Mouse (Mus musculus): ENCODE measurements at regions not wholly inside any gene's neighbourhood (a gene's known extent, or its start where the extent isn't known, plus 50 kb on each side); places are given as distances from the start of the nearest gene placed in this dataset.
"Not testable (repeated sequence)": the region's sequence is repeated elsewhere in the genome, so short reads cannot be mapped to it uniquely, and the experiment has no call there.

DNA sequence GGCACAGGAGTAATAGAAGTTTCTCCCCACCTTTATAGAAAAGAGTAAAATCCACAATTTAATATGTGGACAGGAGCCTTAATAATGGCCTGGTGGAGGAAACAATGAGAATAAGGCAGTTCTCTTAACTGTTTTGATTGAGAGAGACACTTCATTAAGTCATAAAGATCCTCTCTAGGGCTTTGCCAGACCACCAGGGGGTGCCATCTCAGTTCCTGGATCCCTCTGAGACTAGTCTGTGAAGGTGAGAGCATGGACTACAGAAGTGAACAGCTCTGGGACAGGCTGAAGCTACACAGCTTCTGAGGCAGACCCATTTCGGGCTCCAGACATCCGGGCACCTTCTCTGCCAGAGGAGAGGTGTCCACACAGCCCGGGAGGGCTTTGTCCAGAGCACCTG is 373.8 kb downstream of the Ice1 start:
- Histone ChIP-seq H3K27me3 (replicated peaks; ENCODE audit: control insufficient read depth, insufficient read depth, low read length) (no peaks in the 10 kb centered on the region), H3K9me3 (ENCODE audit: control insufficient read depth, low read length) (no peaks in the 10 kb centered on the region), H3K4me2 (no peak overlapping the region), H3K27ac (ENCODE audit: low read depth, low read length) (no peak overlapping the region), H3K36me3 (ENCODE audit: control insufficient read depth, insufficient read depth, low read length) (no peaks in the 10 kb centered on the region), H3K4me3 (ENCODE audit: low read depth, low read length) (no peak overlapping the region), H3K9ac (ENCODE audit: low read depth, low read length) (no peak overlapping the region), H3K4me1 (replicated peaks; ENCODE audit: control insufficient read depth, insufficient read depth, low read length) (no peaks in the 10 kb centered on the region)
- 85% methylated on average over 3 of the region's 3 CpGs for WGBS
- DNase-seq (ENCODE audit: low spot score) = no peak
- ATAC-seq (replicated peaks; ENCODE audit: low FRiP score) = no peak

- ATAC-seq (replicated peaks; ENCODE audit: low FRiP score); H3K36me3 ChIP-seq (ENCODE audit: control insufficient read depth, insufficient read depth, low read length); H3K27me3 ChIP-seq (replicated peaks; ENCODE audit: control insufficient read depth, insufficient read depth, low read length); H3K4me3 ChIP-seq (ENCODE audit: low read depth, low read length); H3K27ac ChIP-seq (ENCODE audit: low read depth, low read length); H3K9me3 ChIP-seq (ENCODE audit: control insufficient read depth, low read length); H3K9ac ChIP-seq (ENCODE audit: low read depth, low read length); H3K4me2 ChIP-seq; H3K4me1 ChIP-seq (replicated peaks; ENCODE audit: control insufficient read depth, insufficient read depth, low read length); DNase-seq (ENCODE audit: low spot score): not testable (repeated sequence)
- WGBS = 72% methylated on average over 10 of the region's 10 CpGs
Observed at GRCm38 (mm10) chr13:70276884-70277378, 360.5 kb downstream of the Ice1 start.

DNA sequence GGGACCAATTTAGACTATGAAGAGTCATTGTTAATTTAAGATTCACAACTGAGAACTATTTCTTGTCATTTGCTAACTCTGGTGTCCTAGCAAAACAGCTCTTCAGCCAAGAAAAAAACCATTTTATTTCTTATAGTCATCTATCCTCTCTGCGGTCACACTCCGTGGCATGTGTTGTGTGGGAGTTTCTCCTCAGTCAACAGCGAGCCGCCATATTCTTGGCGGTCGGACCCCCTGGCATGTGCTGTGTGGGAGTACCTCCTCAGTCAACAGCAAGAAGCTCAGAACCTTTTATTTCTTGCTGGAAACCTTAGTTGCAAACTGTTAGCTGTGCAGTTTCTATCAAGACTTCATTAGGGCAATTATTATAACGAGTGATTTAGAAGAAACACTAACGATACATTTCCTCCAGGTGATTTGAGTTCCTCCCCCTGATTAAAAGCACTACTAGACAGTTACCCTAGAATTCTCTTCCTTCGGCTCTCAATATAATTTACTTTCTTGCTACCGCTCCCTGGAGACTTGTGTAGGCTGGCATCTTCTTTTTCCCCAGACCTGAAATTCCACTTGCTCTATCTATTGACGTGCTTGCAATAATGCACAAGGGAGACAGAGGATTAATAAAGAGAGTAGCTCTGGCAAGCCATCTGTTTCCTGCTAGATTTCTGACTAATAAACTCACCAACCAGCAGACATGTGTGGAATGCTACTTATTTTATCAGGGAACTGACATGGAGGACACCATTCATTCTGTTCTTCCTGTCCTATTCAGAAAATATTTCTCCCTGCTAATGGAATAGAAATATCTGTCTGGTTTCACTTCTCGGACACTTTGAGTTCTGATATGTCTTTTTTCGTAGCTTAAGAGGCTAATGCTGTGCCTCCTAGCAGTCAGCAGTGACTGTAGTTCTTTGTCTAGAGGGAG is 359.5 kb downstream of the Ice1 start:
- H3K27ac ChIP-seq (ENCODE audit: low read depth, low read length) = peak overlapping the region; percentile 34; the same call in 1 of the 2 replicates
- H3K4me1 ChIP-seq (replicated peaks; ENCODE audit: control insufficient read depth, insufficient read depth, low read length) = no peaks in the 10 kb centered on the region
- no peak overlapping the region for H3K9ac ChIP-seq (ENCODE audit: low read depth, low read length)
- no peak overlapping the region for H3K4me3 ChIP-seq (ENCODE audit: low read depth, low read length)
- 72% methylated on average over 13 of the region's 13 CpGs for WGBS
- no peaks in the 10 kb centered on the region for H3K36me3 ChIP-seq (ENCODE audit: control insufficient read depth, insufficient read depth, low read length)
- no peaks in the 10 kb centered on the region for H3K27me3 ChIP-seq (replicated peaks; ENCODE audit: control insufficient read depth, insufficient read depth, low read length)
- no peaks in the 10 kb centered on the region for H3K9me3 ChIP-seq (ENCODE audit: control insufficient read depth, low read length)
- no peak overlapping the region for H3K4me2 ChIP-seq
- DNase-seq (ENCODE audit: low spot score) (no peak), ATAC-seq (replicated peaks; ENCODE audit: low FRiP score) (no peak; the same call in 1 of the 2 replicates)

DNA sequence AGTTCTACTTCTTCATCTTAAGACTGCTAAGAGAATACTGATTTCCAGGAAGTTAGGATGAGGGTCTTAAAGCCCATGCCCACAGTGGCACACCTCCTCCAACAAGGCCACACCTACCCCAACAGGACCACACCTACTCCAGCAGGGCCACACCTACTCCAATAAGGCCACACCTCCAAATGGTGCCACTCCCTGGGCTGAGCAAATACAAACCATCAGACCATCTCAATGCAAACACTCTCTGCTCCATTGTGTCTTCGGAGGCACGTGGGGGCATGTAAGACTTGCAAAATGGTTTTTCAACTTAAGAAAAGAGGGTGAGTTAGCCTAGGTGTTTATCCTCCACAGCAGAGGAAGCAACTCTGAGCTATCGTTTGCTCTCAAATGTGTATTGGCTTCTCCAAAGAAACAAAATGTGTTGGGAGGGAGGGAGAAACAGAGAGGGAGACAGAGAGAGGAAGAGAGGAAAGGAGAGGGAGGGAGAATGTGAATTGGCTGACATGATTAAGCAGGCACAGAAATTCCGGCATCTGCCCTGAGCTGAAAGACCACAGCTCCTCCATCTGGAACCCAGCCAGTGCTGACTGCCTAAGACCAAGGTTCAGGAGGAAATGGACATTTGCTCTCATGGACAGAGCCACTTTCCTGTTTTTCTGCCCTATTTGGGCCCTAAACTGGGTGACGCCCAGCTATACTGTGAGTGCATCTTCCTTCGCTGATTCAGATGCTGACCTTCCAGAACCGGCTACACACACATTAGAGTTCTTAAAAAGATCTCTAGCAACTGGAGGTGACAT is 356.2 kb downstream of the Ice1 start:
- no peak for ATAC-seq (replicated peaks; ENCODE audit: low FRiP score)
- DNase-seq (ENCODE audit: low spot score) = no peak
- no peak overlapping the region for H3K4me2 ChIP-seq
- no peaks in the 10 kb centered on the region for H3K36me3 ChIP-seq (ENCODE audit: control insufficient read depth, insufficient read depth, low read length)
- WGBS = 75% methylated on average over 7 of the region's 7 CpGs
- no peak overlapping the region for H3K27ac ChIP-seq (ENCODE audit: low read depth, low read length)
- H3K4me1 ChIP-seq (replicated peaks; ENCODE audit: control insufficient read depth, insufficient read depth, low read length) = no peaks in the 10 kb centered on the region
- H3K4me3 ChIP-seq (ENCODE audit: low read depth, low read length) = no peak overlapping the region
- H3K9ac ChIP-seq (ENCODE audit: low read depth, low read length) = no peak overlapping the region
- no peaks in the 10 kb centered on the region for H3K9me3 ChIP-seq (ENCODE audit: control insufficient read depth, low read length)
- H3K27me3 ChIP-seq (replicated peaks; ENCODE audit: control insufficient read depth, insufficient read depth, low read length) = no peaks in the 10 kb centered on the region

DNA sequence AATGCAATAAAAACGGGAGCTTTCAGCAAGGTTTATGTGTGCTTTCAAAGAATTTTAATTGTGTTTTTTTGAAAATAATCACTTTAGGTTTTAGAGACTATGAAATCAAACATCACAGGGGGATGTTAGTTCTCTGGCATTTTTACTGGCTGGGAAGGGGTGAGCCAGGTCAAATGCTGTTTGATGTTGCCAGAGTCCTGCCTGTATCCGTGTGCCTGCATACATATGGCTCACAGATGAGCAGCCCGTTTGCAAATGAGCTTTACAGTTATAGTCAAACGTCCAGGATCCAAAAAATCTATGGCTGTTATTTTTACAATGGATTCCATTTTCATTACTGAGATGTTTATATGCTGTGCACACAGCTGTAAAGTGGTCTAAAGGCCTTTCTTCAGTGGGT is 354.7 kb downstream of the Ice1 start:
- DNase-seq (ENCODE audit: low spot score) (no peak), ATAC-seq (replicated peaks; ENCODE audit: low FRiP score) (no peak)
- WGBS = 51% methylated on average over 4 of the region's 4 CpGs
- Histone ChIP-seq H3K9me3 (ENCODE audit: control insufficient read depth, low read length) (no peaks in the 10 kb centered on the region), H3K9ac (ENCODE audit: low read depth, low read length) (no peak overlapping the region), H3K4me2 (no peak overlapping the region), H3K4me3 (ENCODE audit: low read depth, low read length) (no peak overlapping the region), H3K27ac (ENCODE audit: low read depth, low read length) (no peak overlapping the region), H3K27me3 (replicated peaks; ENCODE audit: control insufficient read depth, insufficient read depth, low read length) (no peaks in the 10 kb centered on the region), H3K4me1 (replicated peaks; ENCODE audit: control insufficient read depth, insufficient read depth, low read length) (no peaks in the 10 kb centered on the region), H3K36me3 (ENCODE audit: control insufficient read depth, insufficient read depth, low read length) (no peaks in the 10 kb centered on the region)

DNA sequence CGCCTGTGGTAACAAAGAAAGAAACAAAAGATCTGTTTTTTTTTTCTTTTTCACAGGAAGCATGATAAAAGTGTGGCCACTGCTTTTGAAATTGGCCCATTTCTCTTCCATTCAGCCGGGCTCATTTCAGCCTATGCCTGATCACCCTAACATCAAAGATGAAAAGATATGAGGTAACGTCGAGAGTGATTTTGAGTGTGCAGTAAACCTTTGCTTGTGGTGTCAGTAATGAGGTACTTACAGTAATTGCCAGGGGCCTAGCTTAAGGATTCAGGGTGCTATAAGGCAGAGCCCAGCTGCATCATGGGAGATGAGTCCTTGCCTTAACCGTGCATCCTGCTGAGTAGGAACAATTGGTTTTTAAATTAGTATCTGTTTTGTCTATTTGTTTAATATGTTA is 354.2 kb downstream of the Ice1 start:
- no peak overlapping the region for H3K9ac ChIP-seq (ENCODE audit: low read depth, low read length)
- no peaks in the 10 kb centered on the region for H3K4me1 ChIP-seq (replicated peaks; ENCODE audit: control insufficient read depth, insufficient read depth, low read length)
- H3K27me3 ChIP-seq (replicated peaks; ENCODE audit: control insufficient read depth, insufficient read depth, low read length) = no peaks in the 10 kb centered on the region
- DNase-seq (ENCODE audit: low spot score) = no peak
- 61% methylated on average over 5 of the region's 5 CpGs for WGBS
- ATAC-seq (replicated peaks; ENCODE audit: low FRiP score) = no peak
- H3K36me3 ChIP-seq (ENCODE audit: control insufficient read depth, insufficient read depth, low read length) = no peaks in the 10 kb centered on the region
- no peak overlapping the region for H3K4me3 ChIP-seq (ENCODE audit: low read depth, low read length)
- H3K27ac ChIP-seq (ENCODE audit: low read depth, low read length) = no peak overlapping the region
- no peak overlapping the region for H3K4me2 ChIP-seq
- no peaks in the 10 kb centered on the region for H3K9me3 ChIP-seq (ENCODE audit: control insufficient read depth, low read length)

GRCm38 (mm10) chr13:70292713-70293112 is 344.7 kb downstream of the Ice1 start:
- no peak overlapping the region for H3K4me3 ChIP-seq (ENCODE audit: low read depth, low read length)
- H3K27me3 ChIP-seq (replicated peaks; ENCODE audit: control insufficient read depth, insufficient read depth, low read length) = no peaks in the 10 kb centered on the region
- no peak overlapping the region for H3K27ac ChIP-seq (ENCODE audit: low read depth, low read length)
- H3K4me2 ChIP-seq = no peak overlapping the region
- H3K9ac ChIP-seq (ENCODE audit: low read depth, low read length) = no peak overlapping the region
- H3K4me1 ChIP-seq (replicated peaks; ENCODE audit: control insufficient read depth, insufficient read depth, low read length) = no peaks in the 10 kb centered on the region
- H3K36me3 ChIP-seq (ENCODE audit: control insufficient read depth, insufficient read depth, low read length) = no peaks in the 10 kb centered on the region
- no peaks in the 10 kb centered on the region for H3K9me3 ChIP-seq (ENCODE audit: control insufficient read depth, low read length)
- DNase-seq (ENCODE audit: low spot score) (no peak), ATAC-seq (replicated peaks; ENCODE audit: low FRiP score) (no peak)
- WGBS = 81% methylated on average over 3 of the region's 3 CpGs

- Histone ChIP-seq H3K27me3 (replicated peaks; ENCODE audit: control insufficient read depth, insufficient read depth, low read length) (no peaks in the 10 kb centered on the region), H3K4me1 (replicated peaks; ENCODE audit: control insufficient read depth, insufficient read depth, low read length) (no peaks in the 10 kb centered on the region), H3K9ac (ENCODE audit: low read depth, low read length) (no peak overlapping the region), H3K4me3 (ENCODE audit: low read depth, low read length) (no peak overlapping the region), H3K9me3 (ENCODE audit: control insufficient read depth, low read length) (no peaks in the 10 kb centered on the region), H3K27ac (ENCODE audit: low read depth, low read length) (no peak overlapping the region), H3K36me3 (ENCODE audit: control insufficient read depth, insufficient read depth, low read length) (no peaks in the 10 kb centered on the region), H3K4me2 (no peak overlapping the region)
- no peak for ATAC-seq (replicated peaks; ENCODE audit: low FRiP score)
- WGBS = 72% methylated on average over 5 of the region's 5 CpGs
- no peak for DNase-seq (ENCODE audit: low spot score)
Observed at GRCm38 (mm10) chr13:70303953-70304525, 333.4 kb downstream of the Ice1 start.
